Comparison of ENCODE assay signal across 8 mouse cellular contexts in the genomic region with DNA sequence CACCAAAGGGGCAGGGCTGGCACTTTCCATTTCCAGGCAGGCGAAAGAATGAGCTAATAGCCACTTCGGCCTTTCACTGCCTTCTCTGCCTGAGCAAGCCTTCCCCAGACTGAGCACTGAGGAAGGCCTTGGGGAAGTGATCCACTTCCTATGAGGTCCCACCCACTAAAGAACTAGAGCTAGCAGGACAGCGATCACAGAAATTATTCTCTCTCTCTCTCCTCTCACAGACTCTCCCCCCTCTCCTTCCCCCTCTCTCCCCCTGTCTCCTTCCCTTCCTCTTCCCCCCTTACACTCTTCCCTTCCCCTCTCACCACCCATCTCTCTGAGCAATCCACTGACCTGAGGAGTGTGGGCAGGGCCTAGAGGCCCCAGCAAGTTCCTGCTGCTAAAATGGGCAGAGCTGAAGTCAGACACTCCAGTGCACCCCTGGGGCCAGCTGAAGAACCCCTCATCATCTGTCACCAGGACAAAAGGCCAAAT. TPM values are rescaled to one million over a fixed set of nuclear protein-coding genes. Genes with fewer than 3 reads are reported as not detected.
DNase-seq lines count a peak whose midpoint lies in the region; ATAC-seq and TF ChIP-seq lines count a peak whose summit lies in the region.

No protein-coding gene starts in this region.

- no peak overlapping the region for H3K4me2 ChIP-seq in embryonic facial prominence, embryonic 12.5 days (replicated peaks)
- H3K4me2 ChIP-seq in limb, embryonic 13.5 days (replicated peaks), result no peak overlapping the region

- no peak overlapping the region for H3K4me3 ChIP-seq in layer of hippocampus, adult 2 months
- H3K4me3 ChIP-seq in embryonic facial prominence, embryonic 12.5 days, result no peak overlapping the region
- no peak overlapping the region for H3K4me3 ChIP-seq in limb, embryonic 13.5 days

- no peaks in the 10 kb centered on the region for H3K36me3 ChIP-seq in embryonic facial prominence, embryonic 12.5 days
- H3K36me3 ChIP-seq in limb, embryonic 13.5 days, result peaks cover 4% of the 10 kb centered on the region; the same call in 1 of the 2 replicates

- ATAC-seq in embryonic facial prominence, embryonic 12.5 days (ENCODE audit: insufficient number of reproducible peaks, insufficient read depth, low FRiP score, low TSS enrichment), result no peak
- no peak for ATAC-seq in limb, embryonic 13.5 days (ENCODE audit: low FRiP score, low read depth)

- peak overlapping the region; percentile 15; the same call in 1 of the 2 replicates for H3K9ac ChIP-seq in embryonic facial prominence, embryonic 12.5 days
- H3K9ac ChIP-seq in limb, embryonic 13.5 days, result no peak overlapping the region

- H3K4me1 ChIP-seq in embryonic facial prominence, embryonic 12.5 days, result peaks cover 76% of the 10 kb centered on the region
- peaks cover 98% of the 10 kb centered on the region for H3K4me1 ChIP-seq in limb, embryonic 13.5 days

- H3K27ac ChIP-seq in layer of hippocampus, adult 2 months, result peak overlapping the region; percentile 51
- H3K27ac ChIP-seq in embryonic facial prominence, embryonic 12.5 days, result peak overlapping the region; percentile 72; the same call in 1 of the 2 replicates
- peak overlapping the region; percentile 11; the same call in 1 of the 2 replicates for H3K27ac ChIP-seq in limb, embryonic 13.5 days

- WGBS in embryonic facial prominence, embryonic 12.5 days, result 51% methylated on average over 3 of the region's 3 CpGs
- WGBS in limb, embryonic 13.5 days, result 57% methylated on average over 3 of the region's 3 CpGs

- no peaks in the 10 kb centered on the region for H3K9me3 ChIP-seq in embryonic facial prominence, embryonic 12.5 days
- no peaks in the 10 kb centered on the region for H3K9me3 ChIP-seq in limb, embryonic 13.5 days

- no peaks in the 10 kb centered on the region for H3K27me3 ChIP-seq in embryonic facial prominence, embryonic 12.5 days
- H3K27me3 ChIP-seq in limb, embryonic 13.5 days, result no peaks in the 10 kb centered on the region

- no peak for TF ChIP-seq CTCF in layer of hippocampus, adult 2 months (conservative IDR thresholded peaks at IDR 0.05)

- no peak for DNase-seq in layer of hippocampus, adult 2 months (ENCODE audit: low spot score in 2 of 2)
- DNase-seq in layer of hippocampus, postnatal 36 days, result no peak
- peak; percentile 21 for DNase-seq in retina, embryonic 14.5 days (ENCODE audit: low spot score)
- no peak for DNase-seq in embryo, embryonic 10 days (ENCODE audit: low spot score)
- DNase-seq in gastrocnemius, postnatal 10 days, result no peak
- DNase-seq in layer of hippocampus, adult 9-11 months, result no peak

RNA-seq across cellular contexts. Expression of a gene that starts 35.2 kb away (rescaled TPM):
- 100 to 1,000 TPM; 128 to 136 TPM for total RNA-seq in layer of hippocampus, adult 2 months (2021)
- total RNA-seq in layer of hippocampus, postnatal 36 days (2021), result 100 to 1,000 TPM; 126 to 132 TPM
- 16.8 and 17.7 TPM in 2 replicates for polyA plus RNA-seq in embryonic facial prominence, embryonic 12.5 days (2016; fragmentation: Nextera tagmentation; extraction: Ambion mirVana)
- polyA plus RNA-seq in limb, embryonic 13.5 days (2015; fragmentation: Nextera tagmentation; extraction: Ambion mirVana), result 24.4 and 24.8 TPM in 2 replicates
- total RNA-seq in gastrocnemius, postnatal 10 days (2021), result 10 to 100 TPM; 68.1 to 79.6 TPM

Comparison
In these comparisons a context has a peak if more than half of its experiments do, and no peak if none do; other contexts are left out.
1. H3K27ac ChIP-seq: peak in every context shown above with its lines; median percentile 72 in embryonic facial prominence, embryonic 12.5 days; 51 in layer of hippocampus, adult 2 months; 11 in limb, embryonic 13.5 days.